Mouse (Mus musculus) erythroblast, adult 5-6 weeks (primary cell): ENCODE measurements around the gene Tk1. TPM values are rescaled to one million over a fixed set of nuclear protein-coding genes. Genes with fewer than 3 reads are reported as not detected.
"Not testable (repeated sequence)": the region's sequence is repeated elsewhere in the genome, so short reads cannot be mapped to it uniquely, and the experiment has no call there.

ENCODE experiments used
- ATAC-seq: replicated peaks from 2 replicates; pipeline ENCODE4 v1.8.0; 2016; ENCODE audit warnings: moderate number of reproducible peaks, mild to moderate bottlenecking, moderate TSS enrichment, inconsistent platforms; ENCODE audit not compliant: poor library complexity, low FRiP score, severe bottlenecking
- total RNA-seq, 2 experiments: library from RNA; stranded (forward) in 1 of 2; stranded (reverse) in 1 of 2; fragments of 150-400 nt in 1 of 2; fragments of 200-764, 138-1000 nt in 1 of 2; gene quantifications; 2 replicates each; pipeline versions ENCODE4 v1.2.3 to v1.2.4; 2015 to 2017; ENCODE audit warnings: low replicate concordance in 2 of 2

Gene Tk1
- total RNA-seq, 2 experiments from 2014 or later = 89.2 to 157 TPM

DNA sequence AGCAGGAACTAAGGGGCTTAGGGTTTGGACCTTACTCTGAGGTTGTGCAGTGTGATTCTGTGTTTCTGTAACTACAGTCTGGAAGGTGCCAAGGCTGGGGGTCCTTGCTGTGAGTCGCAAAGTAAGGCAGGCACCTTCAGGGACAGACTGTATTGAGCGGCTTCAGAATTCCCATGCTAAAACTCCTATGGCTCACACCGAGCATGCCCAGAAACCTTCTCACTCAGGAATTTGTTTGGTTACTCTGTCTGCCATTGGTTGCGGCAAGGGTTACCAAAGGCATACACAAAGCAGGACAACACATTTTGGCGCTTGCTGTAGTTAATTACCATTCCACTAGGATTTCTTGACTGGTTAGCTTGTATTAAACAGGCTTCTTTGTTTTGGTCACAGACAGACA, 272 bp upstream of the Tk1 start:
- ATAC-seq = no peak

DNA sequence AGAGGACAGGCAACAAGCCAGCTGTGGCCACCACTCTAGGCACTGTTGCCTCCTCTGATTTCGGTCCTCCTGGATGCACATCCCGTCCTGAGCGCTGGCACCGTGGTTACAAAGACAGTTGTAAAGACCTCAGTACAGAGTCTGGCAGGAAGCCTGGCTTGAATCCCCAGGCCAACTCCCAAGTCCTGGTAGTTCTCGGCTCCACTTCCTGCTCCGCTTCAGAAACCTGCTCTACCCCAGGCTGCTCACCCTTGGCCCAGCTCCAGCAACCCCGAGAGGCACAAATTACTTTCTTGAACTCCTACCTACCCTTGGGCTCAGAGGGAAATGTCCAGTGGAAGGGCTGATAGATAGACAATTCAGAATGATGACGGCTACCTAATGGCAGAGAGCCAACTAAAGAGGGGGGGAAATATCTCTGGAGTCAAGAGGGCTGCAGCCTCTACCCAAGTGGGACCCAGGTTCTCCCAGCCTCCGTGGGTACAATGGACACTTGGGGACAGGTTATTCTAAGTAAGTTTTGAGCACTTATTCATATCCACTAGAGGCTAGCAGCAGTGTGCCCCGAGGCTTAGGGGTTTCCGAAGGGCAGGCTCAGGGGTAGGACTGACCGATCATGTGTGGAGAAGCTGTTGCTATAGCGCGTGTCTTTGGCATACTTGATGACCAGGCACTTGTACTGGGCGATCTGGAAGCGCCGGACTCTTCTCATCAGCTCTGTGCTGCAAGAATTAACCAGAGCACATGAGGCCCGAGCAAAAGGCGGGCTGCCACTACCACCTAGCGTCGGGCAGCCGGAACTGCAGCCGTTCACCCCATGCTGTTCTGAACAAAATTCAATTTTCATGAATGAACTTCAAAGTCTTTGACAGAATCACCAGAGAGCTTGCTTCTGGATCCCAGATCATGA, 1.6 kb downstream of the Tk1 start:
- peak; percentile 41 for ATAC-seq

DNA sequence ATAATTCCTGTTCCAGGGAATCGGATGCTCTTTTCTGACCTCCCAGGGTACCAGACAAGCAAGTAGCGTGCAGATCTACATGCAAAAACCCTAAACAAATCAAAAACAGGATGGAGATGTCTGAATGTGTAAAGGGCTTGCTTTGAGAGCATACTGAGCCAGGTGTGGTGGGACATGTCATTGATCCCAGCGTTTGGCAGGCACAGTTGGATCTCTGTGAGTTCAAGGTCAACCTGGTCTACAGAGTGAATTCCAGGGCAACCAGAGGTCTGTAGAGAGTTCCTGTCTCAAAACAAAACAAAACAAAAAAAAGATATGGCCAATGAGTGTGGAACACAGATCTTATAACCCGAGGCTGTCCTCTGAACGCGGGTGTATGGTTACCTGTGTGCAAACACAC, 2.5 kb downstream of the Tk1 start:
- no peak for ATAC-seq

GRCm38 (mm10) chr11:117822728-117823241, 3.1 kb downstream of the Tk1 start:
- ATAC-seq = no peak

GRCm38 (mm10) chr11:117821868-117822267, 4.0 kb downstream of the Tk1 start:
- ATAC-seq = no peak

GRCm38 (mm10) chr11:117820173-117820572, 5.7 kb downstream of the Tk1 start:
- no peak for ATAC-seq

- ATAC-seq = no peak
Observed at GRCm38 (mm10) chr11:117819095-117819494, 6.8 kb downstream of the Tk1 start.

GRCm38 (mm10) chr11:117816389-117816996, 9.4 kb downstream of the Tk1 start:
- ATAC-seq = no peak

GRCm38 (mm10) chr11:117815850-117816249, 10.0 kb downstream of the Tk1 start:
- ATAC-seq = not testable (repeated sequence)

DNA sequence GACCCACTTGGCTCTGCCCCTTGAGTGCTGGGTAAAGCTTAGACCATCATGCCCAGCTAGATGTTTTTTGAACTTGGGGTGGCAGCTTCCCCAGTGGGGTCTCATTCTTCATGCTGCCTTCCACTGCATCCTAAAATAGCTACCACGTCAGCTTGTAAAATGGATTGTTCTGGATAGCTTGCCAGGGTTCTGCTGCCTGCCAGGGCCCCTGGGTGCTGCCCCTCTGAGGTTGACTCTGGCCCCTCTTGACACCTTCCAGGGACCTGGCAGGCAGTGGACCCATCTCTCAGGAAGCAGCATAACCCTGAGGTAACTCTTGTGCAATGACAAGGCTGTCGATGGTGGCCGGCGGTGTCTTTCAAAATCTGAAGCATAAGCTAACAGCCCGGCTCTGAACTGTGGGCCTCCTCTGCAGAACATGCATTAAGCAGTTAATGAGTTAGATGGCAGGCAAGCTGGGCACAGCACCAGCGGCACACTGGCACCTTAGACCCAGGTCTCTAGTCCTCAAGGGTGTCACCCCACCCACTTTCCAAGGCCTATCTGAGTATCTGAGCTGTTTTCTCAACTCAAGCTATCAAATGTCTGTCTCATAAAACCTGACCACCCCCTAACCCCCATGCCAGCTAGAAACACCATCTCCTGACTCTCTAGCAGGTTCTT, 11.1 kb downstream of the Tk1 start:
- no peak for ATAC-seq

DNA sequence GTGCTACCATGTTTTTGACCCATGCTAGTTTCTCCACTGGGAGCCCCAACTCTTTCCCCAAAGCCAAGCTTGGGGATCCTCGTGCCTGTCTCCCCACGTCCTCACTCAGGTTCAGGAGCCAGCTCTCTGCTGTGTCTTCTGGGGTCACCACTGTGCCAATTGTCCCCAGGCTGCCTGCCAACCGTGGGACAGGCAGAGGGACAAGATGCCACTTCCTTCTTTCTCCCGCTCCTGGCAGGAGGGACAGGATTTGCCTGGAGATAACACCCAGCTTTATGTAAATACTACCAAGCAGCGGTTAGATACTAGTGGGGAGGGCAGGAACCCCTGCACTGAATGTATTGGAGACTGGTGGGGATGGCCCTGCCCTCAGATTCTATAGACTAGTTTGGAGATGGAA, 12.0 kb downstream of the Tk1 start:
- no peak for ATAC-seq

DNA sequence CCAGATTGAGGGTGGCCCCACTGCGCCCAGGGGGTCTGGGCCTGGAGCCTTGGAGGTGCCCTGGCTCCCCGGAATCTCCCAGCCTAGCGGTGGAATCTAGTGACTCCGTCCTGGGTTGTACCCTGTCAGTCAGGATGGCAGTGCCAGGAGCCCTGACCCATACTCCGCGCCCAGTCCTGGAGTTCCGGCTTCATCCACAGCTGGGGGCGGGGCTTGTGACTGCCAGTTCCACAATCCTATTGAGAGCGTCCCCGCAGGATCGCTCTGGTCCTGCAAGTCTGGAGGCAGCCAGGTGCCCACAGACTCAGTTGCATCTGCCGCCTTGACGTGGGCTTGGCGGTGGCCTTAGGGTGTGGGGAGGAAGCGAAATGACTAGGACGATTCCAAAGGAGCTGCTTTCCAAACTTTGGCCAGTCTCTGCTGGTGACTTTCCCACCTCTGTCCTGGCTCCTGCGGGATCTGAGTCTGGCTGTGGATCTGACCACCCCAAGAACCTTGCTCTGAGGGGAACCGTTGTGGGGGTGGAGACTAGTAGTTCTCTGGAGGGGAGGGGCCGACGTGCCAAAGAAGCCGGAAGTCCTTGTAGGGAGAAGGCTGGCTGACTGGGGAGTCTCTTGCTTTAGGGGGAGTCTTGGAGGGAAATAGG, 15.4 kb downstream of the Tk1 start:
- ATAC-seq = peak; percentile 78

GRCm38 (mm10) chr11:117809407-117810311, 16.2 kb downstream of the Tk1 start, which contains the start of the genes Gm20708 and Syngr2:
Gm20708 (plus strand) TSS chr11:117809668.
Syngr2 (plus strand) TSS chr11:117809668.
- ATAC-seq = peak; percentile 70

- no peak for ATAC-seq
Observed at GRCm38 (mm10) chr11:117806781-117807180, 19.1 kb downstream of the Tk1 start.

DNA sequence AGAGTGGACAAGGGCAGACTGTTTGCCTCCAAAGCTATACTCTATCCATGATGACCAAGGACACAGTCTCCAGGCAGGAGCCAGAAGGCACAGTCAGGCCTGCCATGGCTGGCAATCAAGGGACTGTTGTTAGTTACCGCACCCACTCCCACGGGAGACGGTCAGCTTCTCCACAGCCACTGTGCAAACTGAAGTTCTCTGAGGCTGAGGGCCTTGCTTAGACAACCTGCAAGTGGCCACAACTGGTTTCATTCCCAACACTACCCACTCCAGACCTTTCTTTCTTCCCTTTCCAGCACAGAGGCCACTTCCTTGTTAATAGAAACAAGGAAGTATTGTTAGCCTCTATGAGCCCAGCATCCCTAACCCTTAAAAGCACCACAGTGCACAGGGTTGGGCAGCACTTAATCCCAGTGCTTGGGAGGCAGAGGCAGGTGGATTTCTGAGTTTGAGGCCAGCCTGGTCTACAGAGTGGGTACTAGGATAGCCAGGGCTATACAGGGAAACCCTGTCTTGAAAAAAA, 22.7 kb downstream of the Tk1 start:
- ATAC-seq = no peak

GRCm38 (mm10) chr11:117801650-117802049, 24.2 kb downstream of the Tk1 start:
- ATAC-seq = no peak

GRCm38 (mm10) chr11:117800038-117800437, 25.9 kb downstream of the Tk1 start:
- ATAC-seq = no peak

GRCm38 (mm10) chr11:117799174-117799573, 26.7 kb downstream of the Tk1 start:
- no peak for ATAC-seq

GRCm38 (mm10) chr11:117798160-117798541, 27.7 kb downstream of the Tk1 start:
- peak; percentile 29 for ATAC-seq
